Mouse (Mus musculus) bone marrow, adult 2 months (tissue): ENCODE measurements around the gene Prr18.

Experiments used
- CTCF ChIP-seq: fragments of 200-500 bp; IDR thresholded peaks from 2 replicates; pipeline ENCODE4 v1.5.1; 2011; ENCODE audit warnings: low read length, control low read depth; ENCODE audit not compliant: control insufficient read depth, insufficient read depth
- POLR2A ChIP-seq: fragments of 200-500 bp; IDR thresholded peaks from 2 replicates; pipeline ENCODE4 v1.6.1; 2011; ENCODE audit warnings: low read depth, mild to moderate bottlenecking, control low read depth, low read length, borderline replicate concordance; ENCODE audit not compliant: control insufficient read depth

DNA sequence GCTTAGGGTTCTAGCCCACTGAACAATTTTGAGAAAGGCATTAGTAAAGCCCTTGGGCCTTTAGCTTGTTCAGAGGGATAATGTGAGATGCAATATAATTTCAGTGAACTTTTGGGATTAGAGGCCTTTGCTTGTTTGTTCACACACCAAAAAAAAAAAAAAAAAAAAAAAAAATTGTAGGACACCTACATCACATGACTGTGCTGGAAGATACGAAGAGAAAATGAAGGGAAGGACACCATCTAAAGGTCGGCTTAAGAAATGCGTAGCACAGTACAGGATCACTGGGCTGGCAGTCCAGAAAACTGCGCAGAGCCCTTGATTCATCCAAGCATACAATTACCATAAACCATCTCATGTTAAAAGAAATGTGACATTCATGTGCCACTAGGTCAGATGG lies 35.7 kb upstream of the Prr18 start:
- no peak for TF ChIP-seq CTCF
- no peak for TF ChIP-seq POLR2A
